Mouse (Mus musculus): ENCODE measurements around the gene Kifc3. TPM values are rescaled to one million over a fixed set of nuclear protein-coding genes. Genes with fewer than 3 reads are reported as not detected.

The Kifc3 gene
- polyA plus RNA-seq (2012; rRNA removed) (25.9 and 30.3 TPM in 2 replicates), polyA plus RNA-seq (2014; fragmentation: Nextera tagmentation; extraction: Ambion mirVana) (12.7 and 20.3 TPM in 2 replicates)

DNA sequence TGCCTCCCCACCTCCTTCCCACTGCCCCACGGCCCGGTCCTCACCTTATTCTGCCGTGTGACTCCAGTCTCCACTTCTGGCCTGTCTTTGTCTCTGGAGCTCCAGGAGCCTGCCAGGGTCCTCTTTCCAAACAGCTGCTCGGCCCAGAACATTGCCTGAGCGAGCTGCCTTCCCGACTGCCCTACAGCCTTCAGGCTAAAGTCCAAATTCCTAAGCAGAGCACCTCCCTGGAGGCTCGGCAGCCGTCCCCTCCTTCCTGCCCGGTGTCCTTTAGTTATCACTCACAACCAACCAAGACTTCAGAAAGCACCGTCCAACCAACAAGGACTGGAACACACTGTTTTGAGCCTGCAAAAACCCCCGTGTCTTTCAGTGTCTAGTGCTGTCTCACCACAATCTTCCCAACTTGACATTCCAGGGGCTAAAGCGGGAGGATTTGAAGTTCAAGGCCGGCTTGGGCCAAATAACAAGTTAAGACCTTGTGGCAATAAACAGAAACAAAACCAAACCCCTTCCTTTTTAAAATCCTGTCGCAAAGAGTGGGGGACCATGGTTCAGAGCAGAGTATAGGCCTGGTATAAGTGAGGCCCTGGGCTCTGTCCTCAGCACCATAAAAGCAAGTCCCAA lies at the start of gene Kifc3:
Gene Kifc3 (minus strand): TSS at position 164 of the 627 bp plus-strand sequence.
- TF ChIP-seq POLR2A (IDR thresholded peaks at IDR 0.05; ENCODE audit: borderline replicate concordance, extremely low read depth, insufficient read depth, insufficient read length), result no peak
- H3K27ac ChIP-seq (replicated peaks; ENCODE audit: low read depth, low read length), result no peak within 1 kb of the TSS
- no peak for ATAC-seq (ENCODE audit: low FRiP score, low read depth)
- no peaks in the 10 kb centered on the region for H3K36me3 ChIP-seq (ENCODE audit: control insufficient read depth, insufficient read depth, low read length)
- no peaks in the 10 kb centered on the region for H3K4me1 ChIP-seq (ENCODE audit: control insufficient read depth, insufficient read depth, low read length)
- H3K4me3 ChIP-seq (replicated peaks; ENCODE audit: low read length), result no peak within 1 kb of the TSS
- H3K9me3 ChIP-seq (ENCODE audit: control insufficient read depth, low read length), result no peaks in the 10 kb centered on the region
- DNase-seq (ENCODE audit: low spot score), result no peak
- no peak within 1 kb of the TSS for H3K4me2 ChIP-seq (replicated peaks; ENCODE audit: low read depth, low read length, severe bottlenecking)
- WGBS, result 56% methylated on average over 14 of the region's 14 CpGs
- H3K27me3 ChIP-seq (ENCODE audit: control insufficient read depth, insufficient read depth, low read length), result no peaks in the 10 kb centered on the region
- H3K9ac ChIP-seq (ENCODE audit: low read depth, low read length, severe bottlenecking), result no peak within 1 kb of the TSS

DNA sequence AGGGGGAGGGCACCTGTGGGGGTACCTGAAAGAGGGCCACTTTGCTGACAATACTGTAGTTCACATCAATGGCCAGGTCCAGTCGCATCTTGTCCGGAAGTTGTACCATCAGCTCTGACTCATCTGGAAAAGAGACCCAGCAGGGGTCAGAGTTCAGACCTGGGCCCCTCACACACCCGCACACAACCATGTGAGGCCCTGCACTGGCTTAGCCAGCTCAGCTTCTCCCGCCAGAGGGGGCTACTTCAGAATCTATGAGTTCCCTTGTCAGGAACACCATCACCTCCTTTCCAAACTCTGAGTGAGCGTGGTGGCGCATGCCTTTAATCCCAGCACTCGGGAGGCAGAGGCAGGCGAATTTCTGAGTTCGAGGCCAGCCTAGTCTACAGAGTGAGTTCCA lies 49.4 kb upstream of the Kifc3 start:
- H3K9ac ChIP-seq (ENCODE audit: low read depth, low read length, severe bottlenecking), result no peak overlapping the region
- H3K27me3 ChIP-seq (ENCODE audit: control insufficient read depth, insufficient read depth, low read length), result no peaks in the 10 kb centered on the region
- H3K27ac ChIP-seq (replicated peaks; ENCODE audit: low read depth, low read length), result no peak overlapping the region
- 68% methylated on average over 9 of the region's 9 CpGs for WGBS
- DNase-seq (ENCODE audit: low spot score) (no peak), ATAC-seq (ENCODE audit: low FRiP score, low read depth) (no peak)
- no peak for TF ChIP-seq POLR2A (IDR thresholded peaks at IDR 0.05; ENCODE audit: borderline replicate concordance, extremely low read depth, insufficient read depth, insufficient read length)
- no peak overlapping the region for H3K4me3 ChIP-seq (replicated peaks; ENCODE audit: low read length)
- no peaks in the 10 kb centered on the region for H3K4me1 ChIP-seq (ENCODE audit: control insufficient read depth, insufficient read depth, low read length)
- H3K36me3 ChIP-seq (ENCODE audit: control insufficient read depth, insufficient read depth, low read length), result no peaks in the 10 kb centered on the region
- H3K4me2 ChIP-seq (replicated peaks; ENCODE audit: low read depth, low read length, severe bottlenecking), result no peak overlapping the region
- no peaks in the 10 kb centered on the region for H3K9me3 ChIP-seq (ENCODE audit: control insufficient read depth, low read length)

DNA sequence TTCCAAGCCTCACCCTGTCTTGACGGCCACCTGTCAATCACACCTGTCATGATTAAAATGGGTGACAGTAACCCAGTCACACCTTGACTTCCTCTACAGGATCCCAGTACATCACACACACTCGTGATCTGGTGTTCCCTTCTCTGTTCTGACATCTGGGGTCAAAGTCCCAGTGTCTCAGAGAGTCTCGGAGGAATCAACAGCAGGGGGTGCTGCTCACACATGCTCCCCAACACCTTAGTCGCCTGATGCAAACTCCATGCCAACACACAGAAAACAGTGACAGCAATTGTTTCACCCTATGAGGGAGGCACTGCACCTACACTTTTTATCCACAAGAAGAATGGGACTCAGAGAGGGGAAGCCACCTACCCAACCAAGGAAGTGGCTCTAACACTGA lies 47.2 kb upstream of the Kifc3 start:
- Histone ChIP-seq H3K9ac (ENCODE audit: low read depth, low read length, severe bottlenecking) (no peak overlapping the region), H3K4me1 (ENCODE audit: control insufficient read depth, insufficient read depth, low read length) (no peaks in the 10 kb centered on the region), H3K4me3 (replicated peaks; ENCODE audit: low read length) (no peak overlapping the region), H3K27me3 (ENCODE audit: control insufficient read depth, insufficient read depth, low read length) (no peaks in the 10 kb centered on the region), H3K36me3 (ENCODE audit: control insufficient read depth, insufficient read depth, low read length) (no peaks in the 10 kb centered on the region), H3K9me3 (ENCODE audit: control insufficient read depth, low read length) (no peaks in the 10 kb centered on the region), H3K27ac (replicated peaks; ENCODE audit: low read depth, low read length) (no peak overlapping the region), H3K4me2 (replicated peaks; ENCODE audit: low read depth, low read length, severe bottlenecking) (no peak overlapping the region)
- DNase-seq (ENCODE audit: low spot score) (no peak), ATAC-seq (ENCODE audit: low FRiP score, low read depth) (no peak)
- WGBS, result 57% methylated on average over 4 of the region's 4 CpGs
- TF ChIP-seq POLR2A (IDR thresholded peaks at IDR 0.05; ENCODE audit: borderline replicate concordance, extremely low read depth, insufficient read depth, insufficient read length), result no peak

DNA sequence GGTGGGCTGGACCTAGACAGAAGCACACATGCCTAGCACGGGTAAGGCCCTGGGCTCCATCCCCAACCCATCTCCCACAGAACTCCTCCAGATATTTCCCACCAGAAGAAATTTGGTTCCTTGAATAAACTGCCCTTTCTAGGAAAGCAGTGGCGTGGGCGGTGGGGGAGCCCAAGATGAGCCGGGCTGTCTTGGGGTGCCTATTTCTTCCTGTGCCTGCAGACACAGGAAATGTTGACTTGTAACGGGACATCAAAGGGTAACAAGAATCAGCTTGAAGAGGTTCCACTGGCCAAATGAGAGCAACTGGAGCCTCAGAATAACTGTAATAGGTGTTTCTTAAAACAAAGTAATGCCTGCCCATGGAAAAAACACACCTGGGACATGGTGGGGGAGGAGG lies 44.7 kb upstream of the Kifc3 start:
- H3K27ac ChIP-seq (replicated peaks; ENCODE audit: low read depth, low read length), result no peak overlapping the region
- H3K4me3 ChIP-seq (replicated peaks; ENCODE audit: low read length), result no peak overlapping the region
- TF ChIP-seq POLR2A (IDR thresholded peaks at IDR 0.05; ENCODE audit: borderline replicate concordance, extremely low read depth, insufficient read depth, insufficient read length), result no peak
- H3K4me2 ChIP-seq (replicated peaks; ENCODE audit: low read depth, low read length, severe bottlenecking), result no peak overlapping the region
- H3K27me3 ChIP-seq (ENCODE audit: control insufficient read depth, insufficient read depth, low read length), result no peaks in the 10 kb centered on the region
- WGBS, result 60% methylated on average over 5 of the region's 5 CpGs
- ATAC-seq (ENCODE audit: low FRiP score, low read depth), result no peak
- H3K9me3 ChIP-seq (ENCODE audit: control insufficient read depth, low read length), result no peaks in the 10 kb centered on the region
- no peak overlapping the region for H3K9ac ChIP-seq (ENCODE audit: low read depth, low read length, severe bottlenecking)
- no peaks in the 10 kb centered on the region for H3K4me1 ChIP-seq (ENCODE audit: control insufficient read depth, insufficient read depth, low read length)
- DNase-seq (ENCODE audit: low spot score), result no peak
- no peaks in the 10 kb centered on the region for H3K36me3 ChIP-seq (ENCODE audit: control insufficient read depth, insufficient read depth, low read length)

DNA sequence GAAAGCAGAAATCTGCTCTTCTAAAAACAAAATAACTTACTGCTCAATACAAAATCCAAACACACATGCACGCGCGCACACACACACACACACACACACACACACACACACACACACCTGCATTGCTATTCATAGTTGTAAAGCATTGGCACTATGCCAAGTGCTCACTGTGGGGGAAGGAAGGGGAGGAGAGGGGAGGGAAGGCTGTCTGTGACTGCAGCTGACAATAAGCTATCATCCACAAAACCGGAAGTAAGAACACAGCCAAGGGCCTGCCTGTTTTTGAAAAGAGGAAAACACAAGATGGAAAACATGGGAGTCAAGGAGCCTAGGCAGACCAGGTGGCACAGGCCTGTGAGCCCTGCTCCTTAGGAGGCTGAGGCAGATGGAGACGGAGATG lies 42.6 kb upstream of the Kifc3 start:
- ATAC-seq (ENCODE audit: low FRiP score, low read depth), result 0 out of 2 replicates have a peak, but pooled peaks have one; percentile 32
- Histone ChIP-seq H3K36me3 (ENCODE audit: control insufficient read depth, insufficient read depth, low read length) (no peaks in the 10 kb centered on the region), H3K27ac (replicated peaks; ENCODE audit: low read depth, low read length) (no peak overlapping the region), H3K4me2 (replicated peaks; ENCODE audit: low read depth, low read length, severe bottlenecking) (no peak overlapping the region), H3K9me3 (ENCODE audit: control insufficient read depth, low read length) (no peaks in the 10 kb centered on the region), H3K4me1 (ENCODE audit: control insufficient read depth, insufficient read depth, low read length) (no peaks in the 10 kb centered on the region), H3K27me3 (ENCODE audit: control insufficient read depth, insufficient read depth, low read length) (no peaks in the 10 kb centered on the region), H3K4me3 (replicated peaks; ENCODE audit: low read length) (no peak overlapping the region), H3K9ac (ENCODE audit: low read depth, low read length, severe bottlenecking) (no peak overlapping the region)
- 43% methylated on average over 5 of the region's 5 CpGs for WGBS
- TF ChIP-seq POLR2A (IDR thresholded peaks at IDR 0.05; ENCODE audit: borderline replicate concordance, extremely low read depth, insufficient read depth, insufficient read length), result no peak
- peak; percentile 72 for DNase-seq (ENCODE audit: low spot score)

Data from limb, embryonic 14.5 days (tissue).